Mouse (Mus musculus) CH12.LX (cell line): ENCODE results near the gene Hist1h3f.

Source experiments
- BHLHE40 ChIP-seq: IDR thresholded peaks from 2 replicates; pipeline ENCODE4 v1.6.1; 2011; ENCODE audit warnings: mild to moderate bottlenecking, low read depth, low read length, improper control_type of control experiment
- CHD2 ChIP-seq: IDR thresholded peaks from 2 replicates; pipeline ENCODE4 v1.6.1; 2011; ENCODE audit warnings: low read length, improper control_type of control experiment
- CTCF ChIP-seq, 2 experiments: IDR thresholded peaks in 1 of 2; conservative IDR thresholded peaks in 1 of 2; 2 replicates each; pipeline ENCODE4 v1.5.1; 2011 to 2012; ENCODE audit warnings: low read depth in 2 of 2, low read length in 2 of 2, improper control_type of control experiment in 1 of 2, inconsistent platforms in 1 of 2, mild to moderate bottlenecking in 1 of 2, moderate library complexity in 1 of 2
- EP300 ChIP-seq: IDR thresholded peaks from 2 replicates; pipeline ENCODE4 v1.6.1; 2011; ENCODE audit warnings: low read length, improper control_type of control experiment
- GABPA ChIP-seq: IDR thresholded peaks from 2 replicates; pipeline ENCODE4 v1.6.1; 2012; ENCODE audit warnings: low read depth, low read length, improper control_type of control experiment, inconsistent platforms; ENCODE audit not compliant: insufficient replicate concordance
- MAFK ChIP-seq: IDR thresholded peaks from 2 replicates; pipeline ENCODE4 v1.6.1; 2011; ENCODE audit warnings: low read length, improper control_type of control experiment; ENCODE audit not compliant: insufficient replicate concordance
- MAX ChIP-seq: IDR thresholded peaks from 2 replicates; pipeline ENCODE4 v1.6.1; 2011; ENCODE audit warnings: low read length, improper control_type of control experiment
- MEF2A ChIP-seq: IDR thresholded peaks from 2 replicates; pipeline ENCODE4 v1.6.1; 2014; ENCODE audit warnings: low read depth, mild to moderate bottlenecking, inconsistent platforms, low read length, improper control_type of control experiment, borderline replicate concordance
- NRF1 ChIP-seq: IDR thresholded peaks from 2 replicates; pipeline ENCODE4 v1.6.1; 2014; ENCODE audit warnings: low read depth, mild to moderate bottlenecking, inconsistent platforms, low read length, improper control_type of control experiment, moderate library complexity
- POLR2A ChIP-seq: IDR thresholded peaks from 2 replicates; pipeline ENCODE4 v1.6.1; 2011; ENCODE audit warnings: low read depth, mild to moderate bottlenecking, improper control_type of control experiment, low read length
- POLR2AphosphoS2 ChIP-seq: IDR thresholded peaks from 2 replicates; pipeline ENCODE4 v1.6.1; 2011; ENCODE audit warnings: low read depth, low read length, improper control_type of control experiment
- SIN3A ChIP-seq: IDR thresholded peaks from 2 replicates; pipeline ENCODE4 v1.6.1; 2012; ENCODE audit warnings: low read length, improper control_type of control experiment, inconsistent platforms
- TBP ChIP-seq: conservative IDR thresholded peaks from 2 replicates; pipeline ENCODE4 v1.6.1; 2011; ENCODE audit warnings: low read depth, low read length, improper control_type of control experiment

- TF ChIP-seq POLR2A (peak; percentile 99), POLR2AphosphoS2 (peak; percentile 100), NRF1 (peak; percentile 35), EP300 (no peak), GABPA (peak; percentile 6; the same call in 1 of the 2 replicates), CTCF (conservative IDR thresholded peaks at IDR 0.05 in 1 of 2, IDR thresholded peaks at IDR 0.05 in 1 of 2; ENCODE audit: low read depth in 2 of 2, low read length in 2 of 2) (no peak), SIN3A (peak; percentile 92; the same call in 1 of the 2 replicates), MEF2A (peak; percentile 74; the same call in 1 of the 2 replicates), CHD2 (no peak; the same call in 1 of the 2 replicates), MAX (peak; percentile 33; the same call in 1 of the 2 replicates), TBP (peak; percentile 99), BHLHE40 (peak; percentile 56), MAFK (no peak)
These were observed 37.8 kb downstream of the Hist1h3f start, which contains the start of gene Hist1h4d for GRCm38 (mm10) chr13:23581408-23582218.
